Mouse (Mus musculus) CH12.LX (cell line): ENCODE data around the gene Tmed4. TPM values are rescaled to one million over a fixed set of nuclear protein-coding genes. Genes with fewer than 3 reads are reported as not detected.

Experiments used
- DNase-seq: peaks from one replicate; pipeline ENCODE4 v3.0.0-alpha.2; 2013; ENCODE audit errors: extremely low read depth
- H3K27ac ChIP-seq: 2 replicates; pipeline ENCODE4 v1.5.1; 2012; ENCODE audit warnings: low read depth, mild to moderate bottlenecking, control low read depth, moderate library complexity; ENCODE audit not compliant: insufficient read depth
- H3K27me3 ChIP-seq: replicated peaks from 2 replicates; pipeline ENCODE3; 2012; ENCODE audit warnings: inconsistent platforms
- H3K36me3 ChIP-seq, 2 experiments: replicated peaks in 1 of 2; 2 replicates each; pipeline versions ENCODE3 to v1.6.1; 2012; ENCODE audit warnings: inconsistent platforms in 1 of 2, low read length in 1 of 2, mild to moderate bottlenecking in 1 of 2, mixed read lengths in 1 of 2, moderate library complexity in 1 of 2; ENCODE audit not compliant: control insufficient read depth in 1 of 2, insufficient read depth in 1 of 2
- H3K4me1 ChIP-seq, 2 experiments: 2 replicates each; pipeline ENCODE4 v1.6.1; 2012; ENCODE audit warnings: inconsistent platforms in 1 of 2, moderate library complexity in 1 of 2; ENCODE audit not compliant: insufficient read depth in 2 of 2, control insufficient read depth in 1 of 2
- H3K4me2 ChIP-seq: 2 replicates; pipeline ENCODE4 v1.6.1; 2012; ENCODE audit warnings: low read depth, mild to moderate bottlenecking, control low read depth; ENCODE audit not compliant: poor library complexity, insufficient read depth, severe bottlenecking
- H3K4me3 ChIP-seq, 3 experiments: fragments of 150-350 bp in 1 of 3; sonication (generic) in 1 of 3; replicated peaks in 1 of 3; 2 replicates each; pipeline versions ENCODE3 to v1.5.1; 2011 to 2012; ENCODE audit warnings: low read depth in 2 of 3, low read length in 2 of 3, mild to moderate bottlenecking in 2 of 3, moderate library complexity in 2 of 3, control low read depth in 1 of 3, improper control_type of control experiment in 1 of 3, inconsistent platforms in 1 of 3, mixed read lengths in 1 of 3; ENCODE audit not compliant: poor library complexity in 1 of 3
- H3K79me2 ChIP-seq: replicated peaks from 2 replicates; pipeline ENCODE4 v1.6.1; 2012; ENCODE audit warnings: mild to moderate bottlenecking, moderate library complexity; ENCODE audit not compliant: control insufficient read depth, poor library complexity, insufficient read depth, severe bottlenecking; ENCODE audit errors: extremely low read depth
- H3K9ac ChIP-seq: 2 replicates; pipeline ENCODE4 v1.6.1; 2012; ENCODE audit warnings: low read depth, mild to moderate bottlenecking, control low read depth, moderate library complexity; ENCODE audit not compliant: insufficient read depth
- H3K9me3 ChIP-seq: replicated peaks from 2 replicates; pipeline ENCODE3; 2012; ENCODE audit warnings: low read length, inconsistent platforms, mixed read lengths
- BHLHE40 ChIP-seq: IDR thresholded peaks from 2 replicates; pipeline ENCODE4 v1.6.1; 2011; ENCODE audit warnings: mild to moderate bottlenecking, low read depth, low read length, improper control_type of control experiment
- CHD1 ChIP-seq: IDR thresholded peaks from 2 replicates; pipeline ENCODE4 v1.6.1; 2012; ENCODE audit warnings: low read depth, low read length, improper control_type of control experiment, inconsistent platforms
- CTCF ChIP-seq, 2 experiments: IDR thresholded peaks in 1 of 2; conservative IDR thresholded peaks in 1 of 2; 2 replicates each; pipeline ENCODE4 v1.5.1; 2011 to 2012; ENCODE audit warnings: low read depth in 2 of 2, low read length in 2 of 2, improper control_type of control experiment in 1 of 2, inconsistent platforms in 1 of 2, mild to moderate bottlenecking in 1 of 2, moderate library complexity in 1 of 2
- ELF1 ChIP-seq: IDR thresholded peaks from 2 replicates; pipeline ENCODE4 v1.6.1; 2014; ENCODE audit warnings: low read depth, mild to moderate bottlenecking, inconsistent platforms, low read length, improper control_type of control experiment
- EP300 ChIP-seq: IDR thresholded peaks from 2 replicates; pipeline ENCODE4 v1.6.1; 2011; ENCODE audit warnings: low read length, improper control_type of control experiment
- IRF4 ChIP-seq: IDR thresholded peaks from 2 replicates; pipeline ENCODE4 v1.6.1; 2014; ENCODE audit warnings: low read depth, mild to moderate bottlenecking, inconsistent platforms, low read length, improper control_type of control experiment
- MAX ChIP-seq: IDR thresholded peaks from 2 replicates; pipeline ENCODE4 v1.6.1; 2011; ENCODE audit warnings: low read length, improper control_type of control experiment
- MXI1 ChIP-seq: IDR thresholded peaks from 2 replicates; pipeline ENCODE4 v1.6.1; 2011; ENCODE audit warnings: mild to moderate bottlenecking, low read depth, low read length, improper control_type of control experiment
- MYC ChIP-seq: IDR thresholded peaks from 2 replicates; pipeline ENCODE4 v1.6.1; 2011; ENCODE audit warnings: low read depth, mild to moderate bottlenecking, improper control_type of control experiment, low read length
- NRF1 ChIP-seq: IDR thresholded peaks from 2 replicates; pipeline ENCODE4 v1.6.1; 2014; ENCODE audit warnings: low read depth, mild to moderate bottlenecking, inconsistent platforms, low read length, improper control_type of control experiment, moderate library complexity
- PAX5 ChIP-seq: IDR thresholded peaks from 2 replicates; pipeline ENCODE4 v1.6.1; 2012; ENCODE audit warnings: low read length, inconsistent platforms, mixed read lengths
- POLR2AphosphoS2 ChIP-seq: IDR thresholded peaks from 2 replicates; pipeline ENCODE4 v1.6.1; 2011; ENCODE audit warnings: low read depth, low read length, improper control_type of control experiment
- RAD21 ChIP-seq: IDR thresholded peaks from 2 replicates; pipeline ENCODE4 v1.6.1; 2011; ENCODE audit warnings: low read depth, mild to moderate bottlenecking, low read length, improper control_type of control experiment, moderate library complexity
- RCOR1 ChIP-seq: conservative IDR thresholded peaks from 2 replicates; pipeline ENCODE4 v1.6.1; 2012; ENCODE audit warnings: low read depth, mild to moderate bottlenecking, inconsistent platforms, low read length, improper control_type of control experiment
- SMC3 ChIP-seq: IDR thresholded peaks from 2 replicates; pipeline ENCODE4 v1.6.1; 2011; ENCODE audit warnings: low read depth, low read length, improper control_type of control experiment
- TCF12 ChIP-seq: IDR thresholded peaks from 2 replicates; pipeline ENCODE4 v1.6.1; 2014; ENCODE audit warnings: low read depth, mild to moderate bottlenecking, inconsistent platforms, low read length, improper control_type of control experiment
- USF2 ChIP-seq: conservative IDR thresholded peaks from 2 replicates; pipeline ENCODE4 v1.6.1; 2011; ENCODE audit warnings: low read depth, low read length, improper control_type of control experiment
- ZC3H11A ChIP-seq: IDR thresholded peaks from 2 replicates; pipeline ENCODE4 v1.6.1; 2012; ENCODE audit warnings: low read depth, mild to moderate bottlenecking, inconsistent platforms, low read length, improper control_type of control experiment
- dilution Hi-C: fragments of 300-500 bp; cut with MboI; formaldehyde crosslinking; loops from 2 replicates; pipeline ENCODE4 v1.14.3; 2020; ENCODE audit warnings: low sequenced_read_pairs; ENCODE audit not compliant: extremely low pct_unique_long_range_greater_than_20kb, extremely low pct_ligation_motif_present
- in situ Hi-C: fragments of 300-500 bp; cut with MboI; formaldehyde crosslinking; loops from 3 replicates; pipeline ENCODE4 v1.14.3; 2019; ENCODE audit warnings: low sequenced_read_pairs, low pct_ligation_motif_present, low pct_unique_long_range_greater_than_20kb, mixed read lengths
- polyA plus RNA-seq: library from polyadenylated mRNA; unstranded; fragments of >175 nt; gene quantifications from 2 replicates; pipeline ENCODE4 v1.2.1, GENCODE M21; 2012; ENCODE audit warnings: low read depth; ENCODE audit not compliant: insufficient read length
- total RNA-seq, 2 experiments: library from RNA; depleted of rRNA; stranded (reverse); fragments of 300-350 nt in 1 of 2; fragments of >200 nt in 1 of 2; gene quantifications; 2 replicates each; pipeline ENCODE4 v1.2.3; 2012 to 2014

Gene Tmed4
- total and polyA plus RNA-seq, 3 experiments = 50.6 to 59.9 (median 54.1) TPM

- no peaks in the 10 kb centered on the region for H3K4me1 ChIP-seq
- in situ Hi-C loops = no loop called here
- no peaks in the 10 kb centered on the region for H3K27me3 ChIP-seq
- no peak overlapping the region for H3K9ac ChIP-seq
- peaks cover 57 to 92% of the 10 kb centered on the region in 2 experiments for H3K36me3 ChIP-seq
- no peaks in the 10 kb centered on the region for H3K9me3 ChIP-seq
- dilution Hi-C loops = no loop called here
- DNase-seq = no peak
- H3K79me2 ChIP-seq = 0 out of 2 replicates have a peak, but pooled peaks cover 4% of the 10 kb centered on the region
- H3K4me2 ChIP-seq = no peak overlapping the region
- no peak overlapping the region for H3K27ac ChIP-seq
- TF ChIP-seq TCF12 = no peak
- TF ChIP-seq PAX5 = no peak
- no peak for TF ChIP-seq USF2
- no peak for TF ChIP-seq EP300
- TF ChIP-seq POLR2AphosphoS2 = no peak
- no peak for TF ChIP-seq ZC3H11A
- TF ChIP-seq ELF1 = no peak
- no peak for TF ChIP-seq BHLHE40
- TF ChIP-seq RCOR1 = no peak
- TF ChIP-seq, all 38 proteins: peak for 0
- no peak overlapping the region for H3K4me3 ChIP-seq
Observed at GRCm38 (mm10) chr11:6316821-6317220, 42.2 kb upstream of the Tmed4 start.

- peaks cover 4% of the 10 kb centered on the region; the same call in 1 of the 2 replicates for H3K79me2 ChIP-seq
- no peaks in the 10 kb centered on the region for H3K27me3 ChIP-seq
- no peaks in the 10 kb centered on the region for H3K9me3 ChIP-seq
- H3K4me1 ChIP-seq = no peaks in the 10 kb centered on the region
- H3K9ac ChIP-seq = no peak overlapping the region
- in situ Hi-C loops = no loop called here
- no peak for DNase-seq
- dilution Hi-C loops = no loop called here
- H3K36me3 ChIP-seq = peaks cover 60 to 88% of the 10 kb centered on the region in 2 experiments
- no peak for TF ChIP-seq MAX
- no peak for TF ChIP-seq IRF4
- no peak for TF ChIP-seq CTCF (conservative IDR thresholded peaks at IDR 0.05 in 1 of 2, IDR thresholded peaks at IDR 0.05 in 1 of 2; ENCODE audit: low read depth in 2 of 2, low read length in 2 of 2)
- TF ChIP-seq CHD1 = no peak
- no peak for TF ChIP-seq RAD21
- no peak for TF ChIP-seq MXI1
- no peak for TF ChIP-seq MYC
- TF ChIP-seq PAX5 = no peak
- TF ChIP-seq NRF1 = no peak
- TF ChIP-seq ELF1 = no peak
- TF ChIP-seq SMC3 = no peak
- no peak for TF ChIP-seq POLR2AphosphoS2
- TF ChIP-seq, all 38 proteins: peak for 0
- no peak overlapping the region for H3K27ac ChIP-seq
- H3K4me2 ChIP-seq = no peak overlapping the region
- no peak overlapping the region for H3K4me3 ChIP-seq
Observed at GRCm38 (mm10) chr11:6313874-6314406, 39.3 kb upstream of the Tmed4 start.
